Mouse (Mus musculus): Measurements from ENCODE around the gene Atp5l.
A peak's percentile ranks its signal among the peaks of the same experiment; 100 is the strongest.

Atp5l gene

DNA sequence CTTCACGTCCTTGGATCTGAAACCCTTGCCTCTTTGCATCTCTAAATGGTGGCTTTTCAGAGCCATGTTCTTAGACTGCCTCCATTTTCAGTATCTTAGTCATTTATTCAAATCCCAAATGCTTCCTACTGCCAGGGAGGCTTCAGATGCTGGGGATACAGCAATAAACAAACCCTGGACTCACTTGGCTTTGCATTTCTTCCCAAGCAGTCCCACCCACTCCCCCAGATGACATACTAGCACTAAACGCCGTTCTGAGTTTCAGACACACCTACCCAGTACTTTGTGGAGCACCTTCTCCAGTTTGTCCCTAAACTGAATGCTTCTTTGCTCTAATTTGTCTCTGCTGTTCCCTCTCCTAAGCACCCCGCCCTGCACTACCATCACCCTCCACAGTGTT lies 23.5 kb downstream of the Atp5l start:
- DNase-seq (ENCODE audit: low spot score in 2 of 2) = no peak

GRCm38 (mm10) chr9:44892664-44893063 lies 27.9 kb downstream of the Atp5l start:
- no peak for DNase-seq (ENCODE audit: low spot score in 2 of 2)

- DNase-seq (ENCODE audit: low spot score in 2 of 2) = no peak
Measured at GRCm38 (mm10) chr9:44891210-44891609, 29.3 kb downstream of the Atp5l start.

DNA sequence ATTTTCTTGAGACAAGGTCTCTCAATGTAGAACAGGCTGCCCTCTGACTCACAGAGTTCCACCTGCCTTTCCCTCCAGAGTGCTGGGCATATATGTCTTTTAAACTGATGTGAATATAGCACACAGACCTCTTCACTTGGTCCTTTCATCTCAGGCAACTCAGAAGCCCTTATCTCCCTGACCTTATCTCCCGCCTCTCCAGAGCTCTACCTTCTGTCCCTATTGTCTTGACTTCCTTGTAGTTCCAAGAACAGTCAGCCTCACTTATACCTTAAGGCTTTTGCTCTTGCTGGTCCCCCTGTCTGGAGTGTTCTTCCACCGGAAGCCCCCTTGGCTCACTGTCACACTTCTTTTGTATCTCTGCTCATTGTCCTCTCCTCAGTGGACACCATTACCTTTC lies 30.4 kb downstream of the Atp5l start:
- DNase-seq (ENCODE audit: low spot score in 2 of 2) = no peak

GRCm38 (mm10) chr9:44888114-44888624 lies 32.4 kb downstream of the Atp5l start:
- no peak for DNase-seq (ENCODE audit: low spot score in 2 of 2)

- peak; percentile 67 to 73 for DNase-seq (ENCODE audit: low spot score in 2 of 2)
Measured at GRCm38 (mm10) chr9:44882981-44883569, 37.5 kb downstream of the Atp5l start.

DNA sequence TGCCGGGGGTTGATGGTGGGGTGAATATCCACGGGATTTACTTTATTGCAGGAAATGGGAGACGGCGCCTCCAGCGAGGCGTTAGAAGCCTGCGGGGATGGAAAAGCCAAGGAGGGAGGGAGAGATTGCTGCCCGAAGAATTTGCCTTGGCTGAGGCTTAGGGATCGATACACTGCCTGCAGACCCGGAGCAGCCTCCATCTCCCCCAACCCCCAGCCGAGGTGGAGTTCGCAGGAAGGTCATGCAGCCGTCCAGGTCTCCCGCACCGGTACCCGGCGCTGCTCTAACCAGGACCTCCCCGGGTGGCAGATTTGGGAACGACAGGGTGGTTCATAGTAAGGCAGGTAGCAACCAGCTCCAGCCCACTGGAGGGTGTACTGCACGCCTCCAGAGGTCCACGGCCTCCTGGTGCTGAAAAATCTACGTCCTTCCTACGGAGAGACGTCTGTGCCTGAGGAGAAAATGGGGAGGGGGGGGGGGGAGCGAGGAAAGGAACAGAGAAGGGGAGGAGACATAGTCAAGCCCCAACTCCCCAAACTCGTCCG lies 38.0 kb downstream of the Atp5l start:
- peak; percentile 43 to 55 for DNase-seq (ENCODE audit: low spot score in 2 of 2)

- DNase-seq (ENCODE audit: low spot score in 2 of 2) = peak; percentile 62 to 78
Measured at GRCm38 (mm10) chr9:44881941-44882435, 38.6 kb downstream of the Atp5l start.

DNA sequence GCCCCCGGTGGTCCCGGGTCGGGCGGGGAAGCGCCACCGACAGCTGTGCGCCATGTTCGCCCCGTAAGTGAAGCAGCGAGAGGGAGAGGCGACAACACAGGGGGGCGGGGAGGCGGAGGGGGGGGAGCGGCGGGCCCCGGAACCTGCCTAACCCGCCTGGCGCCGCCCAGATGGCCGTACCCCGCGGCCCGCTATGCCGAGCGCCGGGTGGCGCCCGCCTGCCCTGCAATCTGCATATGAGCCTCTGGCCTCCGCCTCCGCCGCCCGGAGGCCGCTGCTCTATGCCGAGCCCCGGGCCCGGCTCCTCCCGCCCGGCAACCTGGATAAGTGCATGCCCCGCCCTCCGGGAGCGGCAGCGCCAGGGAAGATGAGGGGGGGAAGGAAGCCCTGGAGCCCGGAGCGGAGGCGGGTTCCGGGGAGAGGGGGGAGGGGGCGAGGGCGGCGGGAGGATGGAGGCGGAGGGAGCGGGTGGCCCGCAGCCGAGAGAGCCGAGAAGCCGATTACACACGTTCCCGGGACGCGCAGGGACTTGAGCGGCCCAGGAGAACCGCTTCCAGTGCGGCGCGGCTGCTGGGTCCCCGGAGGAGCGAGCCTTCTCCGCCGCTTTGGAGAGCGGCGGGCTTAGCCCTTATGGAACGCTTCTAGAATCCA lies 39.2 kb downstream of the Atp5l start, which contains the start of gene Kmt2a:
TSS of gene Kmt2a (minus strand) at position 76 of the 651 bp plus-strand sequence.
- DNase-seq (ENCODE audit: low spot score in 2 of 2) = peak; percentile 96 to 98

GRCm38 (mm10) chr9:44880309-44881081 lies 40.0 kb downstream of the Atp5l start:
- peak in 1 of 2 experiments; percentile 17 for DNase-seq (ENCODE audit: low spot score in 2 of 2)

DNA sequence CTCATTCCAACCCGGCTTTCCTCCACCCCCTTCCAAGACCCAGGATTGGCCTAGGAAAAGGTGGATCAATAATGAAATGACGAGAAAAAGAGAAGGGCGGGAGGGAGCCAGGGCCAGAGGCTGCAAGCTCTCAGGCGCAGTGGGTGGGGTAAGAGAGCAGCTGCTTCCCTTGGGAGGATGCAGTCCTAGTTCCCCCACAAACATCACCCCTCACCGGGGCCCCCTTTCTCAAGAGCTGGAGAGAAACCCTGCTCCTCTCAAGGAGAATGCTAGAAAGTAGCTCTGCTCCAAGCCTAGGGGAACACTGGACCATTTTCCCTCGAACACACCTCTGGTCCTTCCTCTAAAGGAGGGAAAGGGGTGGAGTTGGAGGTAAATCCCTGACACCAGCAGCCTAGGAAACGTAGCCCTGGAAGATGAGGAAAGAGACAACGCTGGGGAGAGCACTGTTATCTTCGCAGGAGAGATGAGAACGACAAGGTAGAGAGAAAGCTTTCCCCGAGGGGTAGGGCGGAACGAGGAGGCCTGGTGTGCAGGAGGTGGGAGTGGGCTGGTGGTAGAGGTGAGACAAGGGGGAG lies 40.8 kb downstream of the Atp5l start:
- DNase-seq (ENCODE audit: low spot score in 2 of 2) = peak; percentile 22 to 35

DNA sequence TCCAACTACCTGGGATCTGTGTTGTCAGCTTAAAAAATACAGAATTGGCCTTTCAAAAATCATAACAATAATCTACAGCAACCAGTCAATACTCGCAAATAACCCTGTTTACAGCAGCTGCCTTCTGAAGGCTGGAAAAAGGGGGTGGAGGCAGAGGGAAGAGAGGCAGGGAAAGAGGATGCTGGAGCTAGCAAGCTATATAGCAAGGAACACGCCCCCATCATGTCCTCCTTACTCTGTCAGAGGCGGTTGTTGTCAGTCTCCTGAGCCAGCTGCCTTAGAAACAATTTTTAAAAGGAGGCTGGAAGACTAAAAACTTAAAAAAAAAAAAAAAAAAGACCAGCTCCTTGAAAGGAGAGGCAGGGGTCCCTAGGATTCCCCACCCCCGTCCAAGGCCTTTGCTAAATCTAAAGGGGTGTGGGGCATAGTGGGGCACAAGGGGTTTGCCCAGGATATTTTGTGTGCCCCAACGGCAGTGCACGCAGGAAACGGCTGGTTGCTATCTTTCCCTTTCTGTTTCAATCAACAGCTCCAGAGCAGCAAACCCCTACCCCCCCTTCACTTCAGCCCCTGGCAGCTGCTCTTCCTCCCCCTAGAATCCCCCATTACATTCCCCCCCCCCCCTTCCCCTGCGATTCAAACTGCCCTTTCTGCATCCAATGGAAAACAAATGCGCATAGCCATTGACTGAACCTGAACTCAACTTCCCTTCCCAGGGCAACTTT lies 41.6 kb downstream of the Atp5l start:
- peak in 1 of 2 experiments; percentile 46 for DNase-seq (ENCODE audit: low spot score in 2 of 2)

DNA sequence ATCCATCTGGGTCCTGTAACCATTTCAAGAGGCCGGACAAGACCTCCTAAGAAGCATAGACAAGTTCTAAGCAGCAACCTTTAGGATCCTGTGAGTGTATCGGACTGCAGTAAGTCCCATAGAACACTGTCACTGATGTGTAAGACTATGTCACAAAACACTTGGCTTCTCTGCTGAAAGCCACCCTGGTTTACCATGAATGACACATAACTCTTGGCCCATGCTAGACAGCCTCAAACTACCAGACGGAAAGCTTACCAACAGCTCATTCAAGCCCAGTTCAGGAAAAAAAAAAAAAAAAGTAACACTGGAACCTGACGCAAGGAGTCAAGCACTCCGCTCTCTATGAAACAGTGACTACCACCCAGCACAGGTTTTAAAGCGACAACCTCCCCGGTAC lies 42.9 kb downstream of the Atp5l start:
- no peak for DNase-seq (ENCODE audit: low spot score in 2 of 2)

DNA sequence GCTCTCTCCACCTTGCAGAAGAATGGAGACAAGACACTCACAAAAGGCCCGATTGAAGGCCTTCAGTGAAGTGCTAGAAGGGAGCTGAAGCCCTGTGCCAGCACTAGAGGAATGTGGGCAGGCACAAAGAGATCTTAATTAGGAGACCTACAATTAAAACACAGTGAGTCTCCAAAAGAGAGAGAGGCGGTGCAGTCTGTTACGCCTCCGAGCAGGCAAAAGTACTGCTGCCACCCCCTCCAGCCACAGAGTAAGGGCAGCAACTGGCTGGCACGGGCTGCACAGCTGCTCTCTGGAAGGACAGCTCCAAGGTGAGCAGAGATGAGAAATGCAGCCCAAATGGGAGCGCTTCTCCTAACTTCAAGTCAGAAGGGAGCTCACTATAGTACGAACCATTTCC lies 45.1 kb downstream of the Atp5l start:
- DNase-seq (ENCODE audit: low spot score in 2 of 2) = peak; percentile 50 to 68

DNA sequence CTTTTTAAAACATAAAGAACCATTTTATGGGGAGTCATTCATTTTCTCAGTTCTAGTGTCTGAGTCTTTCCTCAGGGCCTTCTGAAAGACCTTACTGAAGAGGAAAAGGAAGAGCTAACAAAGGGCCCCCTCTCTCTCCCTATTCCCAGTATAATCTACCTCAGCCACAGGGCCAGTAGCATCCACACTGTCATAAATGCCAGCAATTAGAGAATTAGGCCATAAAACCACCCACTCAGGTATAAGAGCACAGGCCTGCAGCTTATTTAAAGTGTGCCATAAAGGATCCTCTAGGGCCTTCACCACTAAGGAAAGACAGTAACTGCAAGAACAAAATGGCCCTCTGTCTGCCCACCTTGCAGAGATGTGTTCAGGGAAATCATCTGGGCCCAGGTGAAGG lies 46.3 kb downstream of the Atp5l start:
- no peak for DNase-seq (ENCODE audit: low spot score in 2 of 2)

- no peak for DNase-seq (ENCODE audit: low spot score in 2 of 2)
Measured at GRCm38 (mm10) chr9:44873665-44874064, 46.9 kb downstream of the Atp5l start.

DNA sequence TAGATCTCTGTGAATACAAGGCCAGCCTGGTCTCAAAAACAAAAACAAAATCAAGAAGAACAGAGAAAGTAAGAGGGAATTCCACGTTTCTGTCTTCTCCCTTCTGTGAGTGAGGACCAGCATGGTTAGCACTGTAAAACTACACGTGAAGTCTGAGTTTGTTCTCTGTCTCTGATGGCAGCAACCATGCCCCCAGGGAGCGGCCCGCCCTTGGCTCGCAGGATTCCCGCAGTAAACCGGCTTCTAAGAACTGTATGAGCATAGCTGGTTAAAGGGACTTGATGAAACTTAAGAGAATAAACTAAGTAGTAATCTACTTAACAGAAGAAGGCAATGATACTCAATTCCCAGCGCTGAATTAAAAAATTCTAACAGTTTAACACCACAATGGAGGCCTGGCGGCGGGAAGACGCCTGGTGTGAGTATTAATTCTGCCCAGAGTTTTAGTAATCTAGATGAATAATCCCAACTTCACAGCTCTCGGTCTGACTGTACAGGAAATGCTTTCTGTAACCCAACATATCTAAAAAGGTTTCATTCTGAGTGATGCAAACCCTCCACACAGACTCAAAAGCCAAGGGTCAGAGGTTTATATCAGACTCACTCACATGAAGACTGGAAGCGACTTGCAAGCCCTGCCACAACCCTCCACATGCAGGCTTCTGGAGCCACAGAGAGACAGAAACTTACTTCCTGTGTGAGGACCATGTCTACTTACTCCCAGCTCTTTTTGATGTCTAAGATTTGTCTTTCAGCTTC lies 52.0 kb downstream of the Atp5l start:
- no peak for DNase-seq (ENCODE audit: low spot score in 2 of 2)

- no peak for DNase-seq (ENCODE audit: low spot score in 2 of 2)
Measured at GRCm38 (mm10) chr9:44867664-44868063, 52.9 kb downstream of the Atp5l start.

GRCm38 (mm10) chr9:44866501-44867240 lies 53.9 kb downstream of the Atp5l start:
- no peak for DNase-seq (ENCODE audit: low spot score in 2 of 2)
